In the genomic region with DNA sequence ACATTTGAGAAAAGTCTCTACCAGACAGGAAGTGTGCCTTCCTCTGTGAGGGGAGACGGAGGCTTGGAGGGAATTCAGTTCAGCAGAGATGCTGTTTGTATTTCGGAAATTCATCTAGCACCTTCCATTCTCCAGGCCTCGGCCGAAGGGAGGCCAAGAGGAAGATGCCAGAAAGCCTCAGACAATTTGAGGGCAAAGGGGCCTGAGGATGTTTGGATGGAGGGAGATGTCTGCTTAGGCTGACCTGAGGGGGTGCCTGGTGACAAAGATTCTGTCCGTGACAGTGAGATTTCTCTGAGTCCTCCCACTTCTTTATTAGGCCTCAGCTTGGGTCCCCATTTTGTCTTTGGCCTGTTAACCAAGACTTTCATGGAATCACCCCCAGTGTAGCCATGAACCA, we compare ENCODE assay signal across 24 mouse cellular contexts.
DNase-seq lines count a peak whose midpoint lies in the region; ATAC-seq lines count a peak whose summit lies in the region.
"Had no signal": no experiment of that assay in that cellular context is flagged by ENCODE, and none has a peak within 500 bp of the region (broad histone marks: within the 10 kb centered on the region; RNA-seq: fewer than 3 reads in every experiment).

No protein-coding gene starts in this region.

- no peaks in the 10 kb centered on the region for H3K27me3 ChIP-seq in heart, embryonic 10.5 days (ENCODE audit: insufficient read depth, poor library complexity, severe bottlenecking)
- no peaks in the 10 kb centered on the region for H3K27me3 ChIP-seq in lung, embryonic 16.5 days (ENCODE audit: control insufficient read depth, insufficient read depth, low read depth, low read length)
- H3K27me3 ChIP-seq: embryonic facial prominence, embryonic 12.5 days; embryonic facial prominence, embryonic 15.5 days; heart, embryonic 13.5 days had no signal

- peak; percentile 62 for ATAC-seq in lung, embryonic 16.5 days (ENCODE audit: low read depth)
- ATAC-seq: activated CD4-positive, CD25-positive, alpha-beta regulatory T cell, adult 4 months; forebrain, embryonic 14.5 days; forebrain, postnatal 0 days; hindbrain, postnatal 0 days had no signal

- H3K27ac ChIP-seq in heart, embryonic 10.5 days: no peak overlapping the region
- 0 out of 2 replicates have a peak overlapping the region, but pooled peaks have one; percentile 12 for H3K27ac ChIP-seq in lung, embryonic 16.5 days (ENCODE audit: low read length)
- H3K27ac ChIP-seq: embryonic facial prominence, embryonic 12.5 days; embryonic facial prominence, embryonic 15.5 days; gastrocnemius, adult 2 months; heart, embryonic 13.5 days; hindbrain, embryonic 14.5 days; hindbrain, postnatal 0 days had no signal

- DNase-seq in heart, adult 11 months: peak; percentile 57
- no peak for DNase-seq in heart, embryonic 10.5 days (ENCODE audit: low spot score)
- peak; percentile 4 for DNase-seq in lung, postnatal 14 days
- DNase-seq in spleen, adult 18-20 months: no peak
- no peak for DNase-seq in urinary bladder, postnatal 4 days (ENCODE audit: low spot score in 2 of 2)
- DNase-seq: adrenal gland, adult 8-10 months; adrenal gland, postnatal 25 days; cerebellum, adult 18-20 months; cerebellum, adult 9-11 months; cerebellum, postnatal 25 days; forebrain, postnatal 0 days; gastrocnemius, adult 2 months; gastrocnemius, postnatal 14 days; heart, adult 18-20 months; heart, postnatal 14 days; heart, postnatal 4 days had no signal

- 74% methylated on average over 5 of the region's 5 CpGs for WGBS in heart, embryonic 10.5 days
- 51% methylated on average over 5 of the region's 5 CpGs for WGBS in lung, embryonic 16.5 days

- no peaks in the 10 kb centered on the region for H3K4me1 ChIP-seq in heart, embryonic 10.5 days
- peaks cover 11% of the 10 kb centered on the region for H3K4me1 ChIP-seq in lung, embryonic 16.5 days (replicated peaks; ENCODE audit: control insufficient read depth, insufficient read depth, low read length)
- H3K4me1 ChIP-seq: embryonic facial prominence, embryonic 12.5 days had no signal

- no peaks in the 10 kb centered on the region for H3K36me3 ChIP-seq in heart, embryonic 10.5 days
- no peaks in the 10 kb centered on the region for H3K36me3 ChIP-seq in lung, embryonic 16.5 days (ENCODE audit: control insufficient read depth, insufficient read depth, low read length)
- H3K36me3 ChIP-seq: embryonic facial prominence, embryonic 12.5 days; embryonic facial prominence, embryonic 15.5 days; heart, embryonic 13.5 days had no signal

- no peaks in the 10 kb centered on the region; the same call in 1 of the 2 replicates for H3K9me3 ChIP-seq in heart, embryonic 10.5 days
- peaks cover 4% of the 10 kb centered on the region for H3K9me3 ChIP-seq in lung, embryonic 16.5 days (ENCODE audit: control insufficient read depth, low read length)
- H3K9me3 ChIP-seq: embryonic facial prominence, embryonic 12.5 days; embryonic facial prominence, embryonic 15.5 days had no signal

- no peak overlapping the region for H3K9ac ChIP-seq in lung, embryonic 16.5 days (ENCODE audit: low read length)
- H3K9ac ChIP-seq: embryonic facial prominence, embryonic 12.5 days; embryonic facial prominence, embryonic 15.5 days; forebrain, postnatal 0 days; heart, embryonic 13.5 days; hindbrain, embryonic 14.5 days had no signal

- no peak overlapping the region for H3K4me3 ChIP-seq in heart, embryonic 10.5 days
- H3K4me3 ChIP-seq in lung, embryonic 16.5 days (ENCODE audit: low read length): no peak overlapping the region
- H3K4me3 ChIP-seq: embryonic facial prominence, embryonic 12.5 days; embryonic facial prominence, embryonic 15.5 days; gastrocnemius, adult 2 months; heart, embryonic 13.5 days had no signal

- no peak overlapping the region for H3K4me2 ChIP-seq in lung, embryonic 16.5 days (ENCODE audit: low read depth, low read length)
- H3K4me2 ChIP-seq: embryonic facial prominence, embryonic 12.5 days; embryonic facial prominence, embryonic 15.5 days; heart, embryonic 13.5 days; hindbrain, embryonic 14.5 days had no signal

Comparison
In these comparisons a context has a peak if more than half of its experiments do, and no peak if none do; other contexts are left out.
1. DNase-seq: peak in heart, adult 11 months (single experiment) and lung, postnatal 14 days (single experiment); none in heart, embryonic 10.5 days (single experiment), spleen, adult 18-20 months (0 of 2) and urinary bladder, postnatal 4 days (0 of 2).